Mouse (Mus musculus) CH12.LX (cell line): ENCODE measurements around the gene Sipa1l3. TPM values are rescaled to one million over a fixed set of nuclear protein-coding genes. Genes with fewer than 3 reads are reported as not detected.

Source experiments
- DNase-seq: peaks from one replicate; pipeline ENCODE4 v3.0.0-alpha.2; 2013; ENCODE audit errors: extremely low read depth
- H3K27ac ChIP-seq: 2 replicates; pipeline ENCODE4 v1.5.1; 2012; ENCODE audit warnings: low read depth, mild to moderate bottlenecking, control low read depth, moderate library complexity; ENCODE audit not compliant: insufficient read depth
- H3K27me3 ChIP-seq: replicated peaks from 2 replicates; pipeline ENCODE3; 2012; ENCODE audit warnings: inconsistent platforms
- H3K36me3 ChIP-seq, 2 experiments: replicated peaks in 1 of 2; 2 replicates each; pipeline versions ENCODE3 to v1.6.1; 2012; ENCODE audit warnings: inconsistent platforms in 1 of 2, low read length in 1 of 2, mild to moderate bottlenecking in 1 of 2, mixed read lengths in 1 of 2, moderate library complexity in 1 of 2; ENCODE audit not compliant: control insufficient read depth in 1 of 2, insufficient read depth in 1 of 2
- H3K4me1 ChIP-seq, 2 experiments: 2 replicates each; pipeline ENCODE4 v1.6.1; 2012; ENCODE audit warnings: inconsistent platforms in 1 of 2, moderate library complexity in 1 of 2; ENCODE audit not compliant: insufficient read depth in 2 of 2, control insufficient read depth in 1 of 2
- H3K4me2 ChIP-seq: 2 replicates; pipeline ENCODE4 v1.6.1; 2012; ENCODE audit warnings: low read depth, mild to moderate bottlenecking, control low read depth; ENCODE audit not compliant: poor library complexity, insufficient read depth, severe bottlenecking
- H3K4me3 ChIP-seq, 3 experiments: fragments of 150-350 bp in 1 of 3; sonication (generic) in 1 of 3; replicated peaks in 1 of 3; 2 replicates each; pipeline versions ENCODE3 to v1.5.1; 2011 to 2012; ENCODE audit warnings: low read depth in 2 of 3, low read length in 2 of 3, mild to moderate bottlenecking in 2 of 3, moderate library complexity in 2 of 3, control low read depth in 1 of 3, improper control_type of control experiment in 1 of 3, inconsistent platforms in 1 of 3, mixed read lengths in 1 of 3; ENCODE audit not compliant: poor library complexity in 1 of 3
- H3K79me2 ChIP-seq: replicated peaks from 2 replicates; pipeline ENCODE4 v1.6.1; 2012; ENCODE audit warnings: mild to moderate bottlenecking, moderate library complexity; ENCODE audit not compliant: control insufficient read depth, poor library complexity, insufficient read depth, severe bottlenecking; ENCODE audit errors: extremely low read depth
- H3K9ac ChIP-seq: 2 replicates; pipeline ENCODE4 v1.6.1; 2012; ENCODE audit warnings: low read depth, mild to moderate bottlenecking, control low read depth, moderate library complexity; ENCODE audit not compliant: insufficient read depth
- H3K9me3 ChIP-seq: replicated peaks from 2 replicates; pipeline ENCODE3; 2012; ENCODE audit warnings: low read length, inconsistent platforms, mixed read lengths
- BHLHE40 ChIP-seq: IDR thresholded peaks from 2 replicates; pipeline ENCODE4 v1.6.1; 2011; ENCODE audit warnings: mild to moderate bottlenecking, low read depth, low read length, improper control_type of control experiment
- E2F4 ChIP-seq: IDR thresholded peaks from 2 replicates; pipeline ENCODE4 v1.6.1; 2011; ENCODE audit warnings: low read depth, low read length, improper control_type of control experiment; ENCODE audit not compliant: insufficient replicate concordance
- HCFC1 ChIP-seq: IDR thresholded peaks from 2 replicates; pipeline ENCODE4 v1.6.1; 2012; ENCODE audit warnings: low read depth, mild to moderate bottlenecking, inconsistent platforms, low read length, improper control_type of control experiment
- JUND ChIP-seq: conservative IDR thresholded peaks from 2 replicates; pipeline ENCODE4 v1.6.1; 2011; ENCODE audit warnings: low read depth, low read length, improper control_type of control experiment
- KAT2A ChIP-seq: IDR thresholded peaks from 2 replicates; pipeline ENCODE4 v1.6.1; 2012; ENCODE audit warnings: low read length, improper control_type of control experiment, inconsistent platforms; ENCODE audit not compliant: insufficient replicate concordance
- MAX ChIP-seq: IDR thresholded peaks from 2 replicates; pipeline ENCODE4 v1.6.1; 2011; ENCODE audit warnings: low read length, improper control_type of control experiment
- MXI1 ChIP-seq: IDR thresholded peaks from 2 replicates; pipeline ENCODE4 v1.6.1; 2011; ENCODE audit warnings: mild to moderate bottlenecking, low read depth, low read length, improper control_type of control experiment
- PAX5 ChIP-seq: IDR thresholded peaks from 2 replicates; pipeline ENCODE4 v1.6.1; 2012; ENCODE audit warnings: low read length, inconsistent platforms, mixed read lengths
- POLR2AphosphoS2 ChIP-seq: IDR thresholded peaks from 2 replicates; pipeline ENCODE4 v1.6.1; 2011; ENCODE audit warnings: low read depth, low read length, improper control_type of control experiment
- RCOR1 ChIP-seq: conservative IDR thresholded peaks from 2 replicates; pipeline ENCODE4 v1.6.1; 2012; ENCODE audit warnings: low read depth, mild to moderate bottlenecking, inconsistent platforms, low read length, improper control_type of control experiment
- SIN3A ChIP-seq: IDR thresholded peaks from 2 replicates; pipeline ENCODE4 v1.6.1; 2012; ENCODE audit warnings: low read length, improper control_type of control experiment, inconsistent platforms
- SMC3 ChIP-seq: IDR thresholded peaks from 2 replicates; pipeline ENCODE4 v1.6.1; 2011; ENCODE audit warnings: low read depth, low read length, improper control_type of control experiment
- TCF12 ChIP-seq: IDR thresholded peaks from 2 replicates; pipeline ENCODE4 v1.6.1; 2014; ENCODE audit warnings: low read depth, mild to moderate bottlenecking, inconsistent platforms, low read length, improper control_type of control experiment
- UBTF ChIP-seq: IDR thresholded peaks from 2 replicates; pipeline ENCODE4 v1.6.1; 2012; ENCODE audit warnings: low read depth, mild to moderate bottlenecking, inconsistent platforms, low read length, improper control_type of control experiment, moderate library complexity
- USF1 ChIP-seq: IDR thresholded peaks from 2 replicates; pipeline ENCODE4 v1.6.1; 2014; ENCODE audit warnings: low read depth, mild to moderate bottlenecking, inconsistent platforms, low read length, improper control_type of control experiment
- USF2 ChIP-seq: conservative IDR thresholded peaks from 2 replicates; pipeline ENCODE4 v1.6.1; 2011; ENCODE audit warnings: low read depth, low read length, improper control_type of control experiment
- ZC3H11A ChIP-seq: IDR thresholded peaks from 2 replicates; pipeline ENCODE4 v1.6.1; 2012; ENCODE audit warnings: low read depth, mild to moderate bottlenecking, inconsistent platforms, low read length, improper control_type of control experiment
- ZMIZ1 ChIP-seq: IDR thresholded peaks from 2 replicates; pipeline ENCODE4 v1.6.1; 2012; ENCODE audit warnings: low read depth, mild to moderate bottlenecking, inconsistent platforms, low read length, improper control_type of control experiment
- ZNF384 ChIP-seq: IDR thresholded peaks from 2 replicates; pipeline ENCODE4 v1.6.1; 2012; ENCODE audit warnings: low read depth, low read length, improper control_type of control experiment, inconsistent platforms
- dilution Hi-C: fragments of 300-500 bp; cut with MboI; formaldehyde crosslinking; loops from 2 replicates; pipeline ENCODE4 v1.14.3; 2020; ENCODE audit warnings: low sequenced_read_pairs; ENCODE audit not compliant: extremely low pct_unique_long_range_greater_than_20kb, extremely low pct_ligation_motif_present
- in situ Hi-C: fragments of 300-500 bp; cut with MboI; formaldehyde crosslinking; loops from 3 replicates; pipeline ENCODE4 v1.14.3; 2019; ENCODE audit warnings: low sequenced_read_pairs, low pct_ligation_motif_present, low pct_unique_long_range_greater_than_20kb, mixed read lengths
- polyA plus RNA-seq: library from polyadenylated mRNA; unstranded; fragments of >175 nt; gene quantifications from 2 replicates; pipeline ENCODE4 v1.2.1, GENCODE M21; 2012; ENCODE audit warnings: low read depth; ENCODE audit not compliant: insufficient read length
- total RNA-seq, 2 experiments: library from RNA; depleted of rRNA; stranded (reverse); fragments of 300-350 nt in 1 of 2; fragments of >200 nt in 1 of 2; gene quantifications; 2 replicates each; pipeline ENCODE4 v1.2.3; 2012 to 2014

Sipa1l3 gene
- total and polyA plus RNA-seq, 3 experiments: 1.6 to 8.8 (median 5.9) TPM

- Histone ChIP-seq H3K4me3 (no peak within 1 kb of the TSS), H3K27me3 (peaks cover 77% of the 10 kb centered on the region), H3K4me2 (peak within 1 kb of the TSS; percentile 11; the same call in 1 of the 2 replicates), H3K9me3 (peaks cover 6% of the 10 kb centered on the region), H3K9ac (no peak within 1 kb of the TSS), H3K79me2 (no peaks in the 10 kb centered on the region), H3K36me3 (no peaks in the 10 kb centered on the region), H3K27ac (no peak within 1 kb of the TSS), H3K4me1 (peaks cover 0 to 23% of the 10 kb centered on the region in 2 experiments; a peak in 2 of 4 replicates)
- in situ Hi-C loops (no loop called here), dilution Hi-C loops (no loop called here)
- no peak for TF ChIP-seq KAT2A
- TF ChIP-seq USF1: no peak
- TF ChIP-seq ZNF384: no peak
- TF ChIP-seq ZC3H11A: no peak
- no peak for TF ChIP-seq SIN3A
- TF ChIP-seq RCOR1: no peak
- no peak for TF ChIP-seq UBTF
- TF ChIP-seq JUND: no peak
- no peak for TF ChIP-seq POLR2AphosphoS2
- TF ChIP-seq USF2: no peak
- TF ChIP-seq MAX: no peak
- TF ChIP-seq BHLHE40: no peak
- TF ChIP-seq MXI1: no peak
- TF ChIP-seq ZMIZ1: no peak
- no peak for TF ChIP-seq HCFC1
- no peak for TF ChIP-seq PAX5
- TF ChIP-seq SMC3: no peak
- no peak for TF ChIP-seq E2F4
- DNase-seq: no peak
These were observed 214.5 kb downstream of the Sipa1l3 start, which contains the start of gene Dpf1 for GRCm38 (mm10) chr7:29303738-29304462. TSS of gene Dpf1 (plus strand) at chr7:29303951.

GRCm38 (mm10) chr7:29302641-29303040, 215.8 kb downstream of the Sipa1l3 start:
- Histone ChIP-seq H3K4me1 (peaks cover 0 to 16% of the 10 kb centered on the region in 2 experiments; a peak in 2 of 4 replicates), H3K27me3 (peaks cover 72% of the 10 kb centered on the region), H3K9ac (no peak overlapping the region), H3K4me2 (no peak overlapping the region), H3K79me2 (no peaks in the 10 kb centered on the region), H3K36me3 (no peaks in the 10 kb centered on the region), H3K9me3 (peaks cover 6% of the 10 kb centered on the region), H3K27ac (no peak overlapping the region), H3K4me3 (no peak overlapping the region)
- no peak for DNase-seq
- in situ Hi-C loops: no loop called here
- dilution Hi-C loops: no loop called here
- no peak for TF ChIP-seq TCF12
